Mouse (Mus musculus) lung, postnatal 0 days (tissue): ENCODE measurements around the gene Spert.

ENCODE experiments used
- CTCF ChIP-seq: IDR thresholded peaks from 2 replicates; pipeline ENCODE4 v1.5.1; 2016; ENCODE audit warnings: antibody characterized with exemption, mild to moderate bottlenecking
- EP300 ChIP-seq: IDR thresholded peaks from 2 replicates; pipeline ENCODE4 v1.6.1; 2016; ENCODE audit warnings: antibody characterized with exemption, mild to moderate bottlenecking, control low read depth

DNA sequence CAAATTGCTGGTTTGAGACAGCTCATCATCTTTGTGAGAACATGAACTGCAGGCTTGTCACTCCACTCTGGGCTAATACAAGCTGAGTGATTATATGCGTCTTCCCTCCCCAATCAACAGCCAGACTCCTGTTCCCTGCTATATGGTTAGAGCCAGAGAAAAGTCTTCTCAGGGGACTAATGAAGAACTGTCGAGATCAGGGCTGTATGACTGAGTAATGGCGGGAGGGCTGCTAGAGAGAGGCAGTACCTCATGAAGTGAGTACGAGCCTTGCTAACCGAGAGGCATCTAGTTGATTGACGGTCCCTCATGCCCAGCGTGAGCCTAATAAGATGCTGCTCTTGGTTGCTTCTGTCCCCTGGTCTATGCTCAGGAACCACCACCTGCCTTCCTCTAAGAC lies 30.1 kb upstream of the Spert start:
- TF ChIP-seq CTCF (no peak), EP300 (no peak)
